Mouse (Mus musculus) midbrain, embryonic 11.5 days (tissue): ENCODE data around the gene Vps35l. TPM values are rescaled to one million over a fixed set of nuclear protein-coding genes. Genes with fewer than 3 reads are reported as not detected.

Experiments
- ATAC-seq: fragments of 200-750 bp; cut with Nextera tagmentation; 2 replicates; pipeline ENCODE4 v1.8.0; 2017; ENCODE audit warnings: moderate TSS enrichment, moderate library complexity; ENCODE audit not compliant: low FRiP score
- DNase-seq: peaks from one replicate; pipeline ENCODE4 v3.0.0; 2015; ENCODE audit warnings: low spot score; ENCODE audit errors: missing footprints
- H3K27ac ChIP-seq: fragments of 300-500 bp; sonication (generic); 2 replicates; pipeline ENCODE4 v1.5.1; 2014; ENCODE audit warnings: low read depth, low read length
- H3K27me3 ChIP-seq: fragments of 300-500 bp; sonication (generic); 2 replicates; pipeline ENCODE4 v1.6.1; 2014; ENCODE audit warnings: mild to moderate bottlenecking, low read length, moderate library complexity, mixed read lengths; ENCODE audit not compliant: control insufficient read depth, insufficient read depth
- H3K36me3 ChIP-seq: fragments of 300-500 bp; sonication (generic); 2 replicates; pipeline ENCODE4 v1.6.1; 2014; ENCODE audit warnings: mild to moderate bottlenecking, low read length, moderate library complexity, mixed read lengths; ENCODE audit not compliant: control insufficient read depth, insufficient read depth
- H3K4me1 ChIP-seq: fragments of 300-500 bp; sonication (generic); 2 replicates; pipeline ENCODE4 v1.6.1; 2014; ENCODE audit warnings: low read length; ENCODE audit not compliant: control insufficient read depth, insufficient read depth
- H3K4me2 ChIP-seq: fragments of 300-500 bp; sonication (generic); 2 replicates; pipeline ENCODE4 v1.6.1; 2014; ENCODE audit warnings: mild to moderate bottlenecking, moderate library complexity
- H3K4me3 ChIP-seq: fragments of 300-500 bp; sonication (generic); 2 replicates; pipeline ENCODE4 v1.5.1; 2014; ENCODE audit warnings: low read depth, low read length
- H3K9ac ChIP-seq: fragments of 300-500 bp; sonication (generic); 2 replicates; pipeline ENCODE4 v1.6.1; 2014; ENCODE audit warnings: low read length
- H3K9me3 ChIP-seq: fragments of 300-500 bp; sonication (generic); 2 replicates; pipeline ENCODE4 v1.6.1; 2016; ENCODE audit warnings: low read length; ENCODE audit not compliant: control insufficient read depth
- WGBS: fragments of 180-500 bp; shearing (Covaris S2); extraction: QIAGEN DNeasy Blood & Tissue Kit; methylation state at CpG from one replicate; pipeline ENCODE4 v1.1.7; 2014; 5-methylcytosine and 5-hydroxymethylcytosine counted together
- polyA plus RNA-seq: library from polyadenylated mRNA; unstranded; fragments of >200 nt; fragmentation: Nextera tagmentation; extraction: Ambion mirVana; gene quantifications from 2 replicates; pipeline ENCODE4 v1.2.1, GENCODE M21; 2014

The Vps35l gene
- polyA plus RNA-seq, 1 experiment from 2014 or later, result 74.2 TPM

DNA sequence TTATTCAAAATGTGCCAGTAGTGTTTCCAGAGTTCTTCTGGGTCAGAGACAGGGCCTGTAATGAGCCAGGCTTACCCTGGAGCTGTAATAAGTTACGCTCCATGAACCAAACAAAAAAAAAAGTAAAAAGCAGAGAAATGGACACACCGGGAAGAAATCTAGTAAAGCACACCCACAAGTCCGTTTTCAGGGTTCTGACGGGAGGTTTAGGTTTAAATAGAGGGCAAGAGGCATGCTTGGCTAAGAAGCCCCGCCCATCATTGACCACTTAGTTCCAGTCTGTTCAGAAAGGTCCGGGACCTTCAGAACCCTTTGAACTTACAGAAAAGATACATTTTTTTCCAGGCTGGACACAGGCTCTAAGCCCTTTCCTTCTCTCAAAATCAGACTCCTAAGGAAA is 34.0 kb upstream of the Vps35l start:
- no peaks in the 10 kb centered on the region for H3K9me3 ChIP-seq
- ATAC-seq (no peak), DNase-seq (no peak)
- 28% methylated on average over 6 of the region's 6 CpGs for WGBS
- H3K4me3 ChIP-seq, result peak overlapping the region; percentile 89; the same call in 1 of the 2 replicates
- peaks cover 16% of the 10 kb centered on the region for H3K4me1 ChIP-seq
- H3K9ac ChIP-seq, result peak overlapping the region; percentile 95; the same call in 1 of the 2 replicates
- H3K36me3 ChIP-seq, result no peaks in the 10 kb centered on the region
- no peak overlapping the region; the same call in 1 of the 2 replicates for H3K27ac ChIP-seq
- H3K27me3 ChIP-seq, result no peaks in the 10 kb centered on the region
- H3K4me2 ChIP-seq, result peak overlapping the region; percentile 85

DNA sequence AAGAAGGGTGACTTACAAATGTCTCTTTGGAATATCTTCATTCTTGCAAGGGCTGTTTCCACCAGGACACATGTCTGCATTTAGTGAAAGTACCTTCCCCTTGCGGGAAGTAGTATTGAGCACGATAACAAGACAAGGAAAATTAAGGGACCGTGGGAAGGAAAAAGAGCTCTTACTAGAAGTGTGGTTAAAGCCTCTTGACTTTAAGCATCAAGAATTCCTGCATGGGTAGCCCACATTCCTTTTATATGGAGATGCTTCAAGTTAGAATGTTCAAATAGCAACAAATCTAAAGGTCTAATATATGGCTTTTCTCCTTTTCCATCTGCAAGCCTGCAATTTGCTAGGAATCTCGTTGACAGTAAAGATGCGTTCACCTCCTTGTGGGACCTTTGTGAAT is 33.5 kb upstream of the Vps35l start:
- H3K27ac ChIP-seq, result no peak overlapping the region
- H3K9me3 ChIP-seq, result no peaks in the 10 kb centered on the region
- WGBS, result 85% methylated on average over 5 of the region's 5 CpGs
- ATAC-seq, result no peak
- H3K27me3 ChIP-seq, result no peaks in the 10 kb centered on the region
- no peaks in the 10 kb centered on the region for H3K36me3 ChIP-seq
- DNase-seq, result no peak
- H3K4me1 ChIP-seq, result peaks cover 16% of the 10 kb centered on the region
- no peak overlapping the region for H3K4me2 ChIP-seq
- no peak overlapping the region for H3K9ac ChIP-seq
- no peak overlapping the region for H3K4me3 ChIP-seq

DNA sequence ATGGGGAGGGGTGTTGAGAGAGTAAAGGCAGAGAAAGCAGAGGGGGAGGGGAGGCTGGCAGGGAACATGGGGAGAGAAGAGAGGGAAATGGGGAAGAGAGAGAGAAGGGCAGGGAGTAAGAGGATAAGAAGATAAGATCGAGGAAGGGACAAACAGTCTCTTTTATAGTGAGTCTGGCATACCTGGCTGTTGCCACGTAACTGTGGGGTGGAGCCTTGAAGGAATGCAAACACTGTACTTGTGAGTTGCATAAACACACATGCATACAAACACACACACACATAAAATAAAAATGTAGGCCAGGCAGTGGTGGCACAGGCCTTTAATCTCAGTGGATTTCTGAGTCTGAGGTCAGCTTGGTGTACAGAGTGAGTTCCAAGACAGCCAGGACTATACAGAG is 32.8 kb upstream of the Vps35l start:
- Histone ChIP-seq H3K27ac (no peak overlapping the region), H3K9me3 (no peaks in the 10 kb centered on the region), H3K4me3 (no peak overlapping the region), H3K4me1 (peaks cover 16% of the 10 kb centered on the region), H3K36me3 (no peaks in the 10 kb centered on the region), H3K27me3 (no peaks in the 10 kb centered on the region), H3K9ac (no peak overlapping the region), H3K4me2 (no peak overlapping the region)
- 90% methylated on average over 2 of the region's 2 CpGs for WGBS
- ATAC-seq (no peak), DNase-seq (no peak)

DNA sequence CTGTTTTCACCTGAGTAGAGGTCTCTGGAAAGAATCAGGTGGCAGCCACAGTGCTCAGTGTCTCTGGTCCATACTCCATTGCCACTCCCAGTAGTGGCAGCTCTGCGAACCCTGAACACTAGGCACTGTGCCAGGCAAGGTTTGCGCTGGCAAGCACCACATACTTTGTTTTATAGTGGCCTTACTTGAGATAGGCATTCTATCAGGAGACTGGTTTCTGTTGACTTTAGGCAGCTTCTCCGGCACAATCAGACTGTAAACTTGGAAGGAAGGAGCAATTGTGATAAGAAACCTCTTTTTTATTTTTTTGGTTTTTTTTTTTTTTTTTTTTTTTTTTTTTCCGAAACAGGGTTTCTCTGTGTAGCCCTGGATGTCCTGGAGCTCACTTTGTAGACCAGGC is 32.0 kb upstream of the Vps35l start:
- Histone ChIP-seq H3K4me1 (peaks cover 17% of the 10 kb centered on the region), H3K27ac (no peak overlapping the region), H3K9me3 (no peaks in the 10 kb centered on the region), H3K4me2 (no peak overlapping the region), H3K9ac (no peak overlapping the region), H3K27me3 (no peaks in the 10 kb centered on the region), H3K36me3 (no peaks in the 10 kb centered on the region), H3K4me3 (no peak overlapping the region)
- DNase-seq (no peak), ATAC-seq (no peak)
- WGBS, result 87% methylated on average over 4 of the region's 4 CpGs

DNA sequence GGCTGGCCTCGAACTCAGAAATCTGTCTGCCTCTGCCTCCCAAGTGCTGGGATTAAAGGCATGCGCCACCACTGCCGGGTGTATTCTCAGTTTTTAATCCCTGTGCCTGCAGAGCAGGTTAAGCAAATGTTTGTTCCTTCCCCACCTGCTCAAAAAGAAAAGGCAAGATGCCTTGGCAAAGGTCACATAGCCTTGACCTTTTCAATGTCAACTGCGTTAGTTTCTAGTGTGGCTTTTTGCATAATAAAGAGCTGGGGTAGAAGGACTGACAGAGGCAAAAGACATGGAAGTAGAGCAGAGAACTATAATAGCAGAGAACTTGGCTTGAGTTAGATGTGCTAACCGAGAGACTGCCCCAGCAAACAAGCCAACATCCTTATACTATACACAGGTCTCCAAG is 29.2 kb upstream of the Vps35l start:
- H3K9me3 ChIP-seq, result no peaks in the 10 kb centered on the region
- H3K27ac ChIP-seq, result no peak overlapping the region
- no peak overlapping the region for H3K4me3 ChIP-seq
- no peaks in the 10 kb centered on the region for H3K27me3 ChIP-seq
- peaks cover 15% of the 10 kb centered on the region for H3K4me1 ChIP-seq
- DNase-seq, result no peak
- H3K4me2 ChIP-seq, result no peak overlapping the region
- WGBS, result 60% methylated on average over 5 of the region's 5 CpGs
- ATAC-seq, result no peak
- H3K9ac ChIP-seq, result no peak overlapping the region
- H3K36me3 ChIP-seq, result no peaks in the 10 kb centered on the region; the same call in 1 of the 2 replicates

DNA sequence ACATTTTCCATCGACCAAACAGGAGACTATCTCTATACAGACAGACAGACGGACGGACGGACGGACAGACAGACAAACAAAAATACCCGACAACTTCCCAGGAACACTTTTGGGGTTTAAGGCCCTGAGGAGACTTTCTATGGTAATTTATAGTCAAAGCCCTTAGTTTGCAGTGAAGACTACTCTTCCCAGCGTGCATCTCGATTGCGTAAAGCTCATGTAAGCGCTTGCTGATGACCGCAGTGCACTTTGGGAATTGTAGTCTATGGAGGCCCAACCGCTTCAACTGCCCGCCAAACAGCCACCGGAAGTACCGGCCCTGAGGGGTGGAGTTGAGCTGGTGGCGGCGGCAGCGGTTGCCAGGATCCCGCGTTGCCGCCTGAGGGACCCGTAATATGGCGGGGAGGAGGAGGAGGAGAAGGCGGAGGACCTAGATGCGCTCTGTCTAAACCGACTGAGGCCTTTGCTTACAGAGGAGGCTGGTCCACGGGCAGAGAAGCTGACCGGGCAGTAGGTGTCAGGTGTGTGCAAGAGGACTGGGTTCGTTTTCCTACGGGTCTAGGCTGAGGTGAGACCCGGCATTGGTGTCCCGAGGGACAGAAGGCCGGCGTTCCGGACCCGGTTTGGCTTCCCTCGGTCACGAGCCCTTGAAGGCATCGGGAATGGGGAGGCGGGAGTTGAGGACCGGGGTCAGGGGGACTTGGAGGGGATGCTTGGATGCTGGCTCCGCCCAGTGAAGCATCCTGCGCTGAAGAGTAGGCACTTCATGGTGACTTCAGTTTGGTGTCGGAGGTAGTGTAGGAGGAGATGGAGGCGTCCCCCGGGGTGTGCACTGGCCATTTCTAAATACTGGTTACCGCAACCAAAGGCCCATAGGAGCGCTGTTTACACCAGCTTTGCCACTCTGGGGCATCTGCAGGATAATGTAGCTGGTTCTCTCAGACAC is 27.5 kb upstream of the Vps35l start, which contains the start of gene Ccp110:
Gene Ccp110, plus strand, starts transcription at position 325 of the 946 bp plus-strand sequence.
- Histone ChIP-seq H3K27me3 (no peaks in the 10 kb centered on the region), H3K36me3 (no peaks in the 10 kb centered on the region; the same call in 1 of the 2 replicates), H3K4me3 (peak within 1 kb of the TSS; percentile 92), H3K9ac (peak within 1 kb of the TSS; percentile 79), H3K9me3 (no peaks in the 10 kb centered on the region), H3K4me1 (peaks cover 10% of the 10 kb centered on the region), H3K27ac (0 out of 2 replicates have a peak within 1 kb of the TSS, but pooled peaks have one; percentile 25), H3K4me2 (peak within 1 kb of the TSS; percentile 69)
- WGBS, result under 1% methylated on average over 48 of the region's 48 CpGs
- ATAC-seq (peak; percentile 98), DNase-seq (peak; percentile 98)

DNA sequence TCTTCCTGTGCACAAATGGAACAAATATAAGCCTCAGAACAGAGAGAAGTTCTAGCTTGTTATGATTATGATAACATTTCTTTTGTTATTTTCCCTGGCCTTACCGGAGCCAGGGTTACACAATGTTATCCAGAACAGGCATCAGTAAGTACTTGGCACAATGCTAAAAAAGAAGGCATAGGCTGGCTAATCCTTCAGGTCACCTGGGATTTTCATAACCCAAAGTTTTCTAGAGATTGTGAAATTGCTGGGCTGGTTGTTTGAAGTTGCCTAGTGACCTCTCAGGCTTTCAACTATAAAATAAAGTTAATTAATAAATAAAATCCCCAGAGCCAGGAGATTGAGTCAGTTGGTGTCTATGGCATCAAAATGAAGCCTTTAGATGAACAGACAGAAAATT is 25.2 kb upstream of the Vps35l start:
- ATAC-seq, result no peak
- H3K36me3 ChIP-seq, result no peaks in the 10 kb centered on the region; the same call in 1 of the 2 replicates
- whole genome bisulfite sequencing, result 97% methylated on average over 1 of the region's 1 CpGs

DNA sequence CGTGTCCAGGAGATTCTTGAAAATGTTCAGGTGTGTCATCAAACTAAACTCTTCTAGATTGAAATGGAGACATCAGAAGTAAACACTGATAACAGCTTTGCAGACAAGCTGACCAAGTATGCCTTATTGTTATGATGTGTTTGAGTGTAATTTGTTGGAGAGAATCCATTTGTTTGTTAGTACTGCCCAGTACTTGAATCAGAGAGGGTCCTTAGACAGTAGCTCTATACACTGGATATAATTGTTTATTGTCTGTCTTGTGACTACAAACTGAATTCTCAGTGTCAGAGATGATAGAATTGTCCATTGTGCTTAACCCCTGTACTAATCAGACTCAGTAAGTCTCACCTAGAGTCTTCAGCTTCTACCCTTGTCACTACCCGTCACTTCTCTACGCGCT is 22.0 kb upstream of the Vps35l start:
- no peak overlapping the region for H3K4me3 ChIP-seq
- DNase-seq, result no peak
- no peak overlapping the region for H3K27ac ChIP-seq
- no peak overlapping the region for H3K4me2 ChIP-seq
- H3K9ac ChIP-seq, result no peak overlapping the region
- ATAC-seq, result no peak
- H3K36me3 ChIP-seq, result peaks cover 7% of the 10 kb centered on the region
- WGBS, result 94% methylated on average over 4 of the region's 4 CpGs
- peaks cover 8% of the 10 kb centered on the region for H3K4me1 ChIP-seq
- no peaks in the 10 kb centered on the region for H3K27me3 ChIP-seq
- no peaks in the 10 kb centered on the region for H3K9me3 ChIP-seq

More for the DNA sequence above, 25.2 kb upstream of the Vps35l start:
- Histone ChIP-seq H3K27me3 (no peaks in the 10 kb centered on the region), H3K4me3 (no peak overlapping the region), H3K27ac (no peak overlapping the region), H3K9me3 (no peaks in the 10 kb centered on the region), H3K4me2 (no peak overlapping the region), H3K4me1 (peaks cover 10% of the 10 kb centered on the region), H3K9ac (no peak overlapping the region)
- DNase-seq, result no peak

DNA sequence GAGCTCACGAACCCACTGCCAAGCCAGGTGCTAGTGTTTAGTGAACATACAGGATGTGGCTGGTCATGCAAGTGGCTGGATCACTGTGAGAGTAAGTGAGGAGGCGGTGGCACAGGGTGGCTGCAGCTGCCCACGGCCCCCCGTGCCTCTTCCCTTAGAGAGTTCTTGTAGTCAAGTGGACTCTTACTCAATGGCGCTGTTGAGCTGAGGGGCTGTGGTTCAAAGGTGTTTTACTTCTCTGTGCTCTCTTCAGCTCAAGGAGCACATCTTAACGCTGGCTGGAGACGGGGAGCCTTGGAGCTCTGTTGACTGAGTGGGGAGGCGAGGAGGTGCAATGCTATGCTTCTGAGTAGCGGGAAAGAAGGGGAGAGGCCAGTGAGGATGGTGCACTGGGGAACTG is 16.1 kb upstream of the Vps35l start:
- H3K27me3 ChIP-seq, result no peaks in the 10 kb centered on the region
- ATAC-seq, result no peak
- H3K9ac ChIP-seq, result no peak overlapping the region
- no peak for DNase-seq
- 95% methylated on average over 9 of the region's 9 CpGs for whole genome bisulfite sequencing
- no peak overlapping the region for H3K27ac ChIP-seq
- H3K4me3 ChIP-seq, result no peak overlapping the region
- H3K4me1 ChIP-seq, result no peaks in the 10 kb centered on the region
- H3K4me2 ChIP-seq, result no peak overlapping the region
- H3K36me3 ChIP-seq, result peaks cover 17% of the 10 kb centered on the region
- H3K9me3 ChIP-seq, result no peaks in the 10 kb centered on the region
